Mouse (Mus musculus): Measurements from ENCODE around the gene Gucy2g. TPM values are rescaled to one million over a fixed set of nuclear protein-coding genes. Genes with fewer than 3 reads are reported as not detected.

Gene Gucy2g
- polyA plus RNA-seq, 1 experiment from 2014 or later = 0.06 TPM

GRCm38 (mm10) chr19:55247563-55247962, 6.5 kb upstream of the Gucy2g start:
- no peaks in the 10 kb centered on the region for H3K36me3 ChIP-seq
- no peak for ATAC-seq (ENCODE audit: insufficient number of reproducible peaks, insufficient read depth, low FRiP score, low TSS enrichment, low read depth)
- H3K27me3 ChIP-seq = no peaks in the 10 kb centered on the region
- H3K4me2 ChIP-seq = no peak overlapping the region
- no peak overlapping the region for H3K9ac ChIP-seq
- WGBS = 89% methylated on average over 5 of the region's 5 CpGs
- no peak overlapping the region for H3K27ac ChIP-seq
- H3K4me1 ChIP-seq = 0 out of 2 replicates have a peak, but pooled peaks cover 2% of the 10 kb centered on the region
- no peak overlapping the region for H3K4me3 ChIP-seq
- H3K9me3 ChIP-seq = no peaks in the 10 kb centered on the region

- Histone ChIP-seq H3K4me1 (0 out of 2 replicates have a peak, but pooled peaks cover 2% of the 10 kb centered on the region), H3K9me3 (no peaks in the 10 kb centered on the region), H3K27me3 (no peaks in the 10 kb centered on the region), H3K4me3 (no peak overlapping the region), H3K27ac (no peak overlapping the region), H3K36me3 (no peaks in the 10 kb centered on the region), H3K4me2 (no peak overlapping the region), H3K9ac (no peak overlapping the region)
- ATAC-seq (ENCODE audit: insufficient number of reproducible peaks, insufficient read depth, low FRiP score, low TSS enrichment, low read depth) = no peak
- 18% methylated on average over 7 of the region's 7 CpGs for WGBS
Measured at GRCm38 (mm10) chr19:55244791-55245231, 3.8 kb upstream of the Gucy2g start.

- ATAC-seq (ENCODE audit: insufficient number of reproducible peaks, insufficient read depth, low FRiP score, low TSS enrichment, low read depth) = no peak
- H3K27me3 ChIP-seq = no peaks in the 10 kb centered on the region
- no peak overlapping the region for H3K27ac ChIP-seq
- no peaks in the 10 kb centered on the region for H3K9me3 ChIP-seq
- no peak overlapping the region for H3K4me2 ChIP-seq
- H3K36me3 ChIP-seq = no peaks in the 10 kb centered on the region
- H3K4me1 ChIP-seq = 0 out of 2 replicates have a peak, but pooled peaks cover 2% of the 10 kb centered on the region
- H3K9ac ChIP-seq = no peak overlapping the region
- no peak overlapping the region for H3K4me3 ChIP-seq
- 72% methylated on average over 6 of the region's 6 CpGs for WGBS
Measured at GRCm38 (mm10) chr19:55239766-55240426, 1.1 kb downstream of the Gucy2g start.

DNA sequence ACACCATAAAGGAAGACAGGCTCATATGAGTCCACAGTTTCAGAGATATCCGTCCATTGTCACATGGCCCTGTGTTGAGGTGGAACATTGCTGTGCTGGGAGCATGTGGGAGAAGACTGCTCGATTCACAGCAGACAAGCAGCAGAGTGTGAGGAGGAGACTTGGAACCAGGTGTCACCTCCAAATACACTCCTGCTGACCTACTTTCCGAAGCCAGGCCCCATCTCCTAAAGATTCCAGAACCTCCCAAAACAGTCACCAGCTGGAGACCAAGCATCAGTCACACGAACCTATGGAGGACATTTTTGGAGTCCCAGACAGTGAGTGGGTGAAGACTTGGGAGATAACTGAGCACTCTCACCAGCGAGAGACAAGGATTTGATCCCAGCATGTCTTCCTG, 4.5 kb downstream of the Gucy2g start:
- no peaks in the 10 kb centered on the region for H3K36me3 ChIP-seq
- 84% methylated on average over 5 of the region's 5 CpGs for WGBS

DNA sequence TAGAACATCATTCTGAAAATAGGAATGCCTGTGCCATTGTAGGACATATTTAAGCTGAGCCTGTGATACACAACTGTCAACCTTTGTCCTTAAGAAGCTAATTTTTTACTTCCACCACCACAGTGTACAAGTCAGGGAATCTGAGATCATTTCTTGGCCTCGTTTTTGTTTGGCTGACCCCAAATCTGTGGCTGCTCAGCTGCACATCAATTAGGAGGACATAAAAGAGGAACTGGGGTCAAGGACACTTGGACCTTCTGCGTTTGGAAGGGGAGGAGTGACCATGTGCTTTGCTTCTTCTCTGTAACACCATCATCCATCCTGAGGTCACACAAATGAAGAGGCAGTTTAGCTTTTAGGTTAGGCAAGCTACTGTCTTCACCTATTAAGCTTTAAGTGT, 5.0 kb downstream of the Gucy2g start:
- Histone ChIP-seq H3K9me3 (no peaks in the 10 kb centered on the region), H3K9ac (no peak overlapping the region), H3K27ac (no peak overlapping the region), H3K4me3 (no peak overlapping the region), H3K36me3 (no peaks in the 10 kb centered on the region), H3K27me3 (no peaks in the 10 kb centered on the region), H3K4me1 (no peaks in the 10 kb centered on the region), H3K4me2 (no peak overlapping the region)
- ATAC-seq (ENCODE audit: insufficient number of reproducible peaks, insufficient read depth, low FRiP score, low TSS enrichment, low read depth) = no peak
- WGBS = 45% methylated on average over 2 of the region's 2 CpGs

More for the DNA sequence above, 4.5 kb downstream of the Gucy2g start:
- H3K27me3 ChIP-seq = no peaks in the 10 kb centered on the region
- no peak overlapping the region for H3K4me2 ChIP-seq
- no peak overlapping the region for H3K9ac ChIP-seq
- no peaks in the 10 kb centered on the region for H3K9me3 ChIP-seq
- H3K27ac ChIP-seq = no peak overlapping the region
- ATAC-seq (ENCODE audit: insufficient number of reproducible peaks, insufficient read depth, low FRiP score, low TSS enrichment, low read depth) = no peak
- H3K4me1 ChIP-seq = no peaks in the 10 kb centered on the region
- H3K4me3 ChIP-seq = no peak overlapping the region

- Histone ChIP-seq H3K9ac (no peak overlapping the region), H3K27ac (no peak overlapping the region), H3K9me3 (no peaks in the 10 kb centered on the region), H3K36me3 (no peaks in the 10 kb centered on the region), H3K4me1 (no peaks in the 10 kb centered on the region), H3K4me3 (no peak overlapping the region), H3K4me2 (no peak overlapping the region), H3K27me3 (no peaks in the 10 kb centered on the region)
- no peak for ATAC-seq (ENCODE audit: insufficient number of reproducible peaks, insufficient read depth, low FRiP score, low TSS enrichment, low read depth)
- WGBS = 62% methylated on average over 8 of the region's 8 CpGs
Measured at GRCm38 (mm10) chr19:55232136-55232535, 8.9 kb downstream of the Gucy2g start.

GRCm38 (mm10) chr19:55231081-55231480, 10.0 kb downstream of the Gucy2g start:
- Histone ChIP-seq H3K27ac (no peak overlapping the region), H3K4me2 (no peak overlapping the region), H3K9ac (no peak overlapping the region), H3K27me3 (no peaks in the 10 kb centered on the region), H3K4me1 (no peaks in the 10 kb centered on the region), H3K4me3 (no peak overlapping the region), H3K9me3 (no peaks in the 10 kb centered on the region), H3K36me3 (no peaks in the 10 kb centered on the region)
- ATAC-seq (ENCODE audit: insufficient number of reproducible peaks, insufficient read depth, low FRiP score, low TSS enrichment, low read depth) = no peak
- WGBS = 80% methylated on average over 10 of the region's 10 CpGs

GRCm38 (mm10) chr19:55227135-55227534, 13.9 kb downstream of the Gucy2g start:
- Histone ChIP-seq H3K27ac (no peak overlapping the region), H3K9me3 (no peaks in the 10 kb centered on the region), H3K36me3 (no peaks in the 10 kb centered on the region), H3K9ac (no peak overlapping the region), H3K4me3 (no peak overlapping the region), H3K27me3 (no peaks in the 10 kb centered on the region), H3K4me2 (no peak overlapping the region), H3K4me1 (no peaks in the 10 kb centered on the region)
- WGBS = 83% methylated on average over 7 of the region's 7 CpGs
- ATAC-seq (ENCODE audit: insufficient number of reproducible peaks, insufficient read depth, low FRiP score, low TSS enrichment, low read depth) = no peak

- Histone ChIP-seq H3K36me3 (no peaks in the 10 kb centered on the region), H3K27ac (no peak overlapping the region), H3K9ac (no peak overlapping the region), H3K4me1 (no peaks in the 10 kb centered on the region), H3K4me2 (no peak overlapping the region), H3K4me3 (no peak overlapping the region), H3K9me3 (no peaks in the 10 kb centered on the region), H3K27me3 (no peaks in the 10 kb centered on the region)
- 58% methylated on average over 5 of the region's 5 CpGs for WGBS
- ATAC-seq (ENCODE audit: insufficient number of reproducible peaks, insufficient read depth, low FRiP score, low TSS enrichment, low read depth) = no peak
Measured at GRCm38 (mm10) chr19:55226621-55227020, 14.4 kb downstream of the Gucy2g start.

DNA sequence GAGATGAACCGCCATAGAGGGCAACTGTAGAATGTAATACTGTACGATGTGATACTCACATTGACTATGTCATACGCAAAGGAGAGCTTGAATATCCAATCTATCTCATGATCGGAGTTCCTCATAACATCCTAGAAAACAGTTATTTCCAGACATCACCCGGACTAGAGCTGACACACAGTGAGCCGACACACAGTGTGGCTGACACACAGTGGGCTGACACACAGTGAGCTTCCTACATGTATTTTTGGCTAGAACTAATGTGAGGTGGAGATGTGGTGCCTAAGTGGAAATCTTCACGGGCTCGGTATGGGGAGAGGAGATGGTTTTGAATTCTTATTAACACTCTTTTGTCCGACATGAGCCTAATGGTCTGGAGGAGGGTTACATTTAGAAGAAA, 18.8 kb downstream of the Gucy2g start:
- Histone ChIP-seq H3K4me1 (peaks cover 13% of the 10 kb centered on the region), H3K36me3 (no peaks in the 10 kb centered on the region), H3K9ac (no peak overlapping the region), H3K27ac (no peak overlapping the region), H3K9me3 (no peaks in the 10 kb centered on the region), H3K4me2 (no peak overlapping the region), H3K4me3 (no peak overlapping the region), H3K27me3 (no peaks in the 10 kb centered on the region)
- no peak for ATAC-seq (ENCODE audit: insufficient number of reproducible peaks, insufficient read depth, low FRiP score, low TSS enrichment, low read depth)
- 87% methylated on average over 9 of the region's 9 CpGs for WGBS

DNA sequence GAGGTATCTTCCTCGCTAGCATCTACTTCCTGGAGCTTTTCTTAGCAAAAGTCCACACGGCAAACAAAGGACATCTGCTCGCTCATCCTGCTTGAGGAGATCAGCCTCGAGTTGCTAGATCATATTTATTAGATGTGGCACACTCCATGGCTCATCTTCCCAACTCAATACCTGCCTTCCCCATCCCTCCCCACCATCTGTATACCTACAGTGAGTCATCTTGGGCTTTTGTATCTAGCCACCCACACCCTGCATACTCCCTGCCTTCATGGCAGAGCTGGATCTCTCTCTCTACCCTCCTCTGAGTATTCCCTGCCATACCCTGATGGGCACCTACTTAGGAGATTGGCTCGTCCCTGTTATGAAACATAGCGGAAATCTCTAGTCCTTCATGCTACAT, 19.8 kb downstream of the Gucy2g start:
- Histone ChIP-seq H3K27me3 (no peaks in the 10 kb centered on the region), H3K4me2 (no peak overlapping the region), H3K9me3 (no peaks in the 10 kb centered on the region), H3K4me1 (peaks cover 15% of the 10 kb centered on the region), H3K9ac (no peak overlapping the region), H3K27ac (no peak overlapping the region), H3K36me3 (no peaks in the 10 kb centered on the region), H3K4me3 (no peak overlapping the region)
- no peak for ATAC-seq (ENCODE audit: insufficient number of reproducible peaks, insufficient read depth, low FRiP score, low TSS enrichment, low read depth)
- 81% methylated on average over 6 of the region's 6 CpGs for WGBS

DNA sequence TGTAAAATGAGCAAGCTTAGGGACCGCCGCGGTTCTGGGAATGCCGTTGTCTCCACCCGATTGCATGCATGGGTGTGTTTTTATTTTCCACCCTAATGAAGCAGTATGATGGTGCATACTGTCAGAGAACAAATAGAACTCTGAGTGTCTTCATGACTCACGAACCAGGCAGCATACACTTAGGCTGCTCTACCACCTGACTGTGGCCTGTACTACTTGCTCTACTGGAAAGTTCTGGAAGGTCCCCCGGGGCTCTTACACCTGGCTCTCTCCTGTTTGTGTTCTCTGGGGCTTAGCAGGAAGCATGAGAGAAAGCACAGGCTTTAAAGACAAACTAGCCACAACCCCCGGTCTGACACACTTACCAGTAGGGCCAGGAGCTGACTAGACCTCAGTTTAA, 21.7 kb downstream of the Gucy2g start:
- Histone ChIP-seq H3K4me2 (peak overlapping the region; percentile 61; the same call in 1 of the 2 replicates), H3K4me3 (no peak overlapping the region), H3K36me3 (no peaks in the 10 kb centered on the region), H3K27me3 (no peaks in the 10 kb centered on the region), H3K4me1 (peaks cover 15% of the 10 kb centered on the region), H3K9ac (peak overlapping the region; percentile 69; the same call in 1 of the 2 replicates), H3K27ac (no peak overlapping the region), H3K9me3 (no peaks in the 10 kb centered on the region)
- WGBS = 60% methylated on average over 8 of the region's 8 CpGs
- ATAC-seq (ENCODE audit: insufficient number of reproducible peaks, insufficient read depth, low FRiP score, low TSS enrichment, low read depth) = no peak

Measured in embryonic facial prominence, embryonic 13.5 days (tissue).